Mouse (Mus musculus): ENCODE results near the gene Cgn. TPM values are rescaled to one million over a fixed set of nuclear protein-coding genes. Genes with fewer than 3 reads are reported as not detected.

Gene Cgn
- polyA plus RNA-seq (2012; rRNA removed): 6.0 and 6.8 TPM in 2 replicates

DNA sequence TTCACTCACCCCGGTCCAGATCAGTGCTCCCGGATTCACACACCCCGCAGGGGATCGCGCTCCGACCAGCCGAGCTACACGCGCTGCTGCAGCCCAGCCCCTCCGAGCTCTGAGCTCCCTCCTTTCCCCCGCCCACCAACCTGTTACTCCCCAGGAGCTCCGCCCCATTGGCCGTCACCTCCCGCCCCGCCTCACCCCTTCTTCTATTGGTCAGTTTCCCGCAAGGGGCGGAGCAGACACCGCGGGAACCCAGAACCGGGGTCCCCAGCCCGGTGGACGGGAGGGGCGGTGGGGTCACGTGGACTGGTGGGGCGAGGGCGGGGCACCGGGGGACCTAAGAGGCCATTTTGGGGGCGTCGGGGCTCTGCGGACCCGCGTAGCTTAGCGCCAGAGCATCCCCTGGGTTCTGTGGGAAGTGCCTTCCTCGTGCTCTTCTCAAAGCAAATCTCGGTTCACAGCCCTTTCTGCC lies at the start of gene Cgn:
Gene Cgn (minus strand): TSS at position 126 of the 469 bp plus-strand sequence.
- no peak for TF ChIP-seq CTCF (conservative IDR thresholded peaks at IDR 0.05; ENCODE audit: insufficient read depth, insufficient read length, low read depth, low read length)
- TF ChIP-seq POLR2A (IDR thresholded peaks at IDR 0.05; ENCODE audit: low read depth, low read length): no peak
- Histone ChIP-seq H3K4me3 (ENCODE audit: insufficient read depth, low read depth, low read length) (peak within 1 kb of the TSS; percentile 70), H3K36me3 (ENCODE audit: control insufficient read depth, insufficient read depth, low read length) (no peaks in the 10 kb centered on the region), H3K27me3 (replicated peaks; ENCODE audit: control insufficient read depth, insufficient read depth, low read length) (no peaks in the 10 kb centered on the region), H3K4me1 (ENCODE audit: control insufficient read depth, insufficient read depth, low read length) (peaks cover 13% of the 10 kb centered on the region; the same call in 1 of the 2 replicates), H3K27ac (ENCODE audit: insufficient read depth, low read depth, low read length) (peak within 1 kb of the TSS; percentile 19; the same call in 1 of the 2 replicates)
- 1% methylated on average over 35 of the region's 35 CpGs for WGBS
- peak; percentile 96 for DNase-seq

DNA sequence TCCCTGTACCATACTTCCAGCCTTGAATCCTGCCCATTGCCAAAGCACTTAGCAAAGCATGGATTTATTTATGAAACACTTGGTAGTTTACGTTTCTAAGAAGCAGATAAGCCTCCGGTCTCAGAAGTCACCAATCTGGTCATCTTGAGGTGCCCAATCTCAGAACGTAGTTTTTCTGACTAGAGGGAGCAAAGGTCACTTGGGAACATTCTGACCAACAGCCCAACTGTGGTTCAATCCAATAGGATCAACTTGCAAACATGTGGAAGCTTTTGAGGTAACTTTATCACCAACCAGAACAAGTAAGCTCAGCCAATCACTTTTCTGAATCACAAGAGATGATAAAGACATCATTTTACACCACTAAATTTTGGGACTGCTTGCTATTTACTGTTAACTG lies 49.1 kb upstream of the Cgn start:
- H3K27ac ChIP-seq (ENCODE audit: insufficient read depth, low read depth, low read length): no peak overlapping the region
- DNase-seq: peak; percentile 56
- 53% methylated on average over 3 of the region's 3 CpGs for WGBS
- no peaks in the 10 kb centered on the region for H3K27me3 ChIP-seq (replicated peaks; ENCODE audit: control insufficient read depth, insufficient read depth, low read length)
- TF ChIP-seq POLR2A (IDR thresholded peaks at IDR 0.05; ENCODE audit: low read depth, low read length) (no peak), CTCF (conservative IDR thresholded peaks at IDR 0.05; ENCODE audit: insufficient read depth, insufficient read length, low read depth, low read length) (no peak)
- H3K36me3 ChIP-seq (ENCODE audit: control insufficient read depth, insufficient read depth, low read length): no peaks in the 10 kb centered on the region
- peaks cover 26% of the 10 kb centered on the region; the same call in 1 of the 2 replicates for H3K4me1 ChIP-seq (ENCODE audit: control insufficient read depth, insufficient read depth, low read length)
- H3K4me3 ChIP-seq (ENCODE audit: insufficient read depth, low read depth, low read length): no peak overlapping the region

DNA sequence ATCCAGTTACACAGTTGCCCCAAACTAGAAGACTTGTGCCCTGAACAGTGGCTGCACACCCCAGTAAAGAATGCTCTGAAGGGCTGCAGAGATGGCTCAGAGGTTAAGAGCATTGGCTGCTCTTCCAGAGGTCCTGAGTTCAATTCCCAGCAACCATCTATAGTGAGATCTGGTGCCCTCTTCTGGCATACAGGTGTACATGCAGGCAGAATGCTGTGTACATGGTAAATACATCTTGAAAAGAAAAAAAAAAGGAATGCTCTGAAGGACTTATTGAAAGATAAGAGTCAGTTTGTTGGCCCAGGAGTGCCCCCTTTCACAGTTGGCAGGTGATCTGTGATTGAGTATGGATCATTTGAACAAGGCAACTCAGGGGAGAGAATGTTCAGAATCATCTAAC lies 47.1 kb upstream of the Cgn start:
- no peak overlapping the region for H3K4me3 ChIP-seq (ENCODE audit: insufficient read depth, low read depth, low read length)
- H3K27me3 ChIP-seq (replicated peaks; ENCODE audit: control insufficient read depth, insufficient read depth, low read length): no peaks in the 10 kb centered on the region
- peaks cover 14% of the 10 kb centered on the region; the same call in 1 of the 2 replicates for H3K4me1 ChIP-seq (ENCODE audit: control insufficient read depth, insufficient read depth, low read length)
- no peak for DNase-seq
- H3K27ac ChIP-seq (ENCODE audit: insufficient read depth, low read depth, low read length): no peak overlapping the region
- no peaks in the 10 kb centered on the region for H3K36me3 ChIP-seq (ENCODE audit: control insufficient read depth, insufficient read depth, low read length)
- TF ChIP-seq POLR2A (IDR thresholded peaks at IDR 0.05; ENCODE audit: low read depth, low read length) (no peak), CTCF (conservative IDR thresholded peaks at IDR 0.05; ENCODE audit: insufficient read depth, insufficient read length, low read depth, low read length) (no peak)

DNA sequence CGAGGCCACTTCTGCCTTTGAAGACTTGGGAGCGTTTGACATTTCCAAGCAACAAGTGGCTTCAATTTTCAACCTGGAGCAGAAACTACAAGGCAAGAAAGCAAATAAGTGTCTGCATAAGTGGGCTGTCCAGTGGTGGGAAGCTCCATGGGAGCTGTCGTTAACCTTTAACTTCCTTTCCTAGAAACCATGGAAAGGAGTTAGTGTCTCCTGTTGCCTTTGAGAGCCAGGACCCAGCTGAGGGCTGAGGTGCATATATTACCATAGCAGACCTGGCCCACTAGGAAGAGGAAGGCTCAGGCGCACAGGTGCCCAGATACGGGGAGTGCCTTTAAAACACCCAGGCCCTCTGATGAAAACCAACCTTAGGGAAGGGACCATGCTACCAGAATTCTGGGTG lies 46.4 kb upstream of the Cgn start:
- Histone ChIP-seq H3K4me3 (ENCODE audit: insufficient read depth, low read depth, low read length) (no peak overlapping the region), H3K27ac (ENCODE audit: insufficient read depth, low read depth, low read length) (peak overlapping the region; percentile 67; the same call in 1 of the 2 replicates), H3K36me3 (ENCODE audit: control insufficient read depth, insufficient read depth, low read length) (no peaks in the 10 kb centered on the region), H3K4me1 (ENCODE audit: control insufficient read depth, insufficient read depth, low read length) (peaks cover 13% of the 10 kb centered on the region; the same call in 1 of the 2 replicates), H3K27me3 (replicated peaks; ENCODE audit: control insufficient read depth, insufficient read depth, low read length) (no peaks in the 10 kb centered on the region)
- 47% methylated on average over 5 of the region's 5 CpGs for WGBS
- TF ChIP-seq CTCF (conservative IDR thresholded peaks at IDR 0.05; ENCODE audit: insufficient read depth, insufficient read length, low read depth, low read length): no peak
- no peak for TF ChIP-seq POLR2A (IDR thresholded peaks at IDR 0.05; ENCODE audit: low read depth, low read length)
- peak; percentile 87 for DNase-seq

DNA sequence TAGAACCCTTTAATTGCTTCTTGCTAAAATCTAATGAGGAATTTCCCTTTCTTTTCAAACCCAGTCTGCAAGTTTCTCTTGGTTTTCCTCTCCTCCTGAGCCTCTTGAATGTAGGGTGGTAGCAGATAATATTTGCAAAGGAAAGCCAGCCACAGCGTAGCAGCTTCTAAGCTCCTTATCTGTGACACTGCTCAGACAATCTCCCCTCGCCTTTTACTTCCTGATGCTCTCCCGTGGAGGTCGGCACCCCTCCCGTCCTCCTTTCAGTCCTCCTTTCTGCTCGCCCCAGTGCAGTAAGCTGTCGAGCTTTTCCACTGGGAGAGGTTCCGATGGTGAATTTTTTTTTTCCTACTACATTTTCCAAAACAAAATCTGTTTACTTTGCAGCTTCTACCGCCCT lies 45.8 kb upstream of the Cgn start:
- TF ChIP-seq POLR2A (IDR thresholded peaks at IDR 0.05; ENCODE audit: low read depth, low read length) (no peak), CTCF (conservative IDR thresholded peaks at IDR 0.05; ENCODE audit: insufficient read depth, insufficient read length, low read depth, low read length) (no peak)
- Histone ChIP-seq H3K27me3 (replicated peaks; ENCODE audit: control insufficient read depth, insufficient read depth, low read length) (no peaks in the 10 kb centered on the region), H3K4me1 (ENCODE audit: control insufficient read depth, insufficient read depth, low read length) (peaks cover 13% of the 10 kb centered on the region; the same call in 1 of the 2 replicates), H3K27ac (ENCODE audit: insufficient read depth, low read depth, low read length) (peak overlapping the region; percentile 67), H3K4me3 (ENCODE audit: insufficient read depth, low read depth, low read length) (no peak overlapping the region), H3K36me3 (ENCODE audit: control insufficient read depth, insufficient read depth, low read length) (no peaks in the 10 kb centered on the region)
- no peak for DNase-seq
- WGBS: 13% methylated on average over 9 of the region's 9 CpGs

DNA sequence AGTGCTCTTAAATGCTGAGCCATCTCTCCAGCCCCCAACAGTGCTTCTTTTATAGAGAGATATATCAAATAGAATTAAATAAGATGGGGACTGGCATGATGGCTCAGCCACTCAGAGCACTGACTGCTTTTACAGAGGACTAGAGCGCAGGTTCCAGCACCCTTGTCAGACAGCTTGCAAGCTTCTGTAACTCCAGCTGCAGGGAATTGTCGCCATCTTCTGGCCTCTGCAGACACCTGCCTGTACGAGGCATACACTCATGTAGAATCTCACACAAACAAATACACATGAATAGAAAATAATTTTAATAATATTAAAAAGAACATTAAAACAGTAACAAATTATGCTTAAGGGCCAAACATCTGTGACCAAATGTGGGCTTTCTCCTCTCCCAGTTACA lies 37.8 kb upstream of the Cgn start:
- Histone ChIP-seq H3K36me3 (ENCODE audit: control insufficient read depth, insufficient read depth, low read length) (no peaks in the 10 kb centered on the region), H3K4me3 (ENCODE audit: insufficient read depth, low read depth, low read length) (no peak overlapping the region), H3K27ac (ENCODE audit: insufficient read depth, low read depth, low read length) (no peak overlapping the region), H3K4me1 (ENCODE audit: control insufficient read depth, insufficient read depth, low read length) (no peaks in the 10 kb centered on the region; the same call in 1 of the 2 replicates), H3K27me3 (replicated peaks; ENCODE audit: control insufficient read depth, insufficient read depth, low read length) (no peaks in the 10 kb centered on the region)
- 85% methylated on average over 3 of the region's 3 CpGs for WGBS
- DNase-seq: no peak
- TF ChIP-seq CTCF (conservative IDR thresholded peaks at IDR 0.05; ENCODE audit: insufficient read depth, insufficient read length, low read depth, low read length): peak; percentile 25; the same call in 1 of the 2 replicates
- no peak for TF ChIP-seq POLR2A (IDR thresholded peaks at IDR 0.05; ENCODE audit: low read depth, low read length)

DNA sequence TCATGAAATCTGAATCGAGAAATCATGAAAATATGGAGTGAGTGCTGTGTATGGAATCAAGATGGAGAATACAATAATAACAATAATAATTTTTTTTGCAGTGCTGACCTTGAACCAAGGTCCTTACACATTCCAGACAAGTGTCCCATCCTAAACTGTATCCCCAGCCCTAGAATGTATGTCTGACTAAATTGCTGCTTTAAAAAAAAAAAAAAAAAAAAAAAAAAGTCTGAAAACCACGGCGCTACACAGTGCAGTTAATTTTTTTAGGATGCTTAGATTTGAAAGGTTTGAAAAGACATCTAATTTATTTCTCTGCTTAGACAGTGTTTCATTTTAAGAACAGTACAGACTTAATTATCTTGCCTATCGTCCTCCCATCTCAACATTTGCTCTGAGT lies 35.8 kb upstream of the Cgn start:
- no peaks in the 10 kb centered on the region for H3K36me3 ChIP-seq (ENCODE audit: control insufficient read depth, insufficient read depth, low read length)
- TF ChIP-seq CTCF (conservative IDR thresholded peaks at IDR 0.05; ENCODE audit: insufficient read depth, insufficient read length, low read depth, low read length): no peak
- no peak for TF ChIP-seq POLR2A (IDR thresholded peaks at IDR 0.05; ENCODE audit: low read depth, low read length)
- 73% methylated on average over 4 of the region's 4 CpGs for WGBS
- DNase-seq: no peak
- no peak overlapping the region for H3K4me3 ChIP-seq (ENCODE audit: insufficient read depth, low read depth, low read length)
- H3K4me1 ChIP-seq (ENCODE audit: control insufficient read depth, insufficient read depth, low read length): peaks cover 8% of the 10 kb centered on the region; the same call in 1 of the 2 replicates
- no peak overlapping the region for H3K27ac ChIP-seq (ENCODE audit: insufficient read depth, low read depth, low read length)
- H3K27me3 ChIP-seq (replicated peaks; ENCODE audit: control insufficient read depth, insufficient read depth, low read length): no peaks in the 10 kb centered on the region

Data from kidney, adult 2 months (tissue).